Mouse (Mus musculus) liver, adult (tissue): ENCODE data around the gene Rnf40.

ENCODE experiments used
- GATA4 ChIP-seq: IDR thresholded peaks from 2 replicates; pipeline ENCODE4 v1.6.1; 2014; ENCODE audit warnings: mild to moderate bottlenecking, low read length; ENCODE audit not compliant: insufficient replicate concordance

Rnf40 gene

GRCm38 (mm10) chr7:127588011-127588871 is at the start of gene Rnf40, which contains the start of gene Ccdc189:
TSS of gene Rnf40 (plus strand) at chr7:127588767.
TSS of gene Ccdc189 (minus strand) at chr7:127588595.
- peak; percentile 16; the same call in 1 of the 2 replicates for TF ChIP-seq GATA4

DNA sequence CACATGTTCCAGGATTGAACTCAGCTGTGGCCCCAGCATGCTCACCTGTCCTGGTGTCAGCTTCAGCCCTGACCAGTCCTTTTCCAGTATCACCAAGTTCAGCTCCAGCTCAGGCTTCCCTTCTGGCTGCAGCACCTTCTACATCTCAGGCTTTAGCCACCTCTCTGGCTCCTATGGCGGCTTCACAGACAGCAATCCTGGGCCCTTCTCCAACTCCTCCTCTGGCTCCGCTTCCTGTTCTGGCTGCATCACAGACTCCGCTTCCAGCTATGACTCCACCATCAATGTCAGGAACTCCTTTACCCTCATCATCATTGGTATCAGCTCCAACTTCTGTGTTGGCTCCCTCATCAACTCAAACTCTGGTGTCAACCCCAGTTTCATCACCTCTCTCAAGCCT is 46.9 kb upstream of the Rnf40 start:
- TF ChIP-seq GATA4: no peak

DNA sequence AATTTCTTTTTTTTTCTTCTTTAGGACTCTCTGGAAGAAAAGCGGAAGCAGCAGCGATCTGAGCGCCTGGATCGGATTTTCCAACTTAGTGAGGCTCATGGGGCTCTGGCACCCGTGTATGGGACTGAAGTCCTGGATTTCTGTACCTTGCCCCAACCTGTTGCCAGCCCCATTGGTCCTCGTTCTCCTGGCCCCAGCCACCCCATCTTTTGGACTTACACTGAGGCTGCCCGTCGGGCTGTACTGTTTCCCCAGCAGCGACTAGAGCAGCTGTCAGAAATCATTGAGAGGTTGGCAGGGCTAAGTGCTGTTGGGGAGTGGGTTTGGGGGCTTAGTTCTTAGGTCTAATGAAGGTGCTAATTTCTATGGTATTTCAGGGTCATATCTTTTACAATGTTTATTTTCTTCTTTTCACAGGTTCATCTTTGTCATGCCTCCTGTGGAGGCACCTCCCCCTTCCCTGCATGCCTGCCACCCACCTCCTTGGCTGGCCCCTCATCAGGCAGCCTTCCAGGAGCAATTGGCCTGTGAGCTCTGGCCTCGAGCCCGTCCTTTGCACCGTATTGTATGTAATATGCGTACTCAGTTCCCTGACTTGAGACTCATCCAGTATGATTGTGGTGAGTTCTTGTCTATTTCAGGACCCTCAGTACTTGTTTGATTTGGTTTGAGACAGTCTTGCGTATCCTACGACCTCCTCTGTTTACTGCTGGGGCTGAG is 39.3 kb upstream of the Rnf40 start:
- no peak for TF ChIP-seq GATA4

DNA sequence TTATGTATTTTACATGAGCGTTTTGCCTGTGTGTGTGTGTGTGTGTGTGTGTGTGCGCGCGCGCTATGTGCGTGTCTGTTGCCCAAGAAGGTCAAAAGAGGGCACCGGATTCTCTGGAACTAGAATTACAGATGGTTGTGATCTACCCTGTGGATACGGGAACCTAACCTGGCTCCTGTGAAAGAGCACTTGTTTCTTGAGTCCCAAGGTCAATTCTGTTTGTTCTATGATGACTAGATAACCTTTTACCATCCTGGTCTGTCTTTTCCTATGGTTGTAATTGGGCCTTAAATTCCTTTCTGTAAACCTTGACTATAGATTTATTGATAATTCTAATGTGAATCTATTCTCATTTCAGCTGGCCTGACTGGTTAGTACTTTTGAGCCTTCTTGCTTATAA is 37.0 kb upstream of the Rnf40 start:
- peak; percentile 68; the same call in 1 of the 2 replicates for TF ChIP-seq GATA4

GRCm38 (mm10) chr7:127560580-127560979 is 28.0 kb upstream of the Rnf40 start:
- TF ChIP-seq GATA4: no peak

- TF ChIP-seq GATA4: no peak
Observed at GRCm38 (mm10) chr7:127561340-127561858, 27.2 kb upstream of the Rnf40 start, which contains the start of gene Tmem265. TSS of gene Tmem265 (plus strand) at chr7:127561390.

DNA sequence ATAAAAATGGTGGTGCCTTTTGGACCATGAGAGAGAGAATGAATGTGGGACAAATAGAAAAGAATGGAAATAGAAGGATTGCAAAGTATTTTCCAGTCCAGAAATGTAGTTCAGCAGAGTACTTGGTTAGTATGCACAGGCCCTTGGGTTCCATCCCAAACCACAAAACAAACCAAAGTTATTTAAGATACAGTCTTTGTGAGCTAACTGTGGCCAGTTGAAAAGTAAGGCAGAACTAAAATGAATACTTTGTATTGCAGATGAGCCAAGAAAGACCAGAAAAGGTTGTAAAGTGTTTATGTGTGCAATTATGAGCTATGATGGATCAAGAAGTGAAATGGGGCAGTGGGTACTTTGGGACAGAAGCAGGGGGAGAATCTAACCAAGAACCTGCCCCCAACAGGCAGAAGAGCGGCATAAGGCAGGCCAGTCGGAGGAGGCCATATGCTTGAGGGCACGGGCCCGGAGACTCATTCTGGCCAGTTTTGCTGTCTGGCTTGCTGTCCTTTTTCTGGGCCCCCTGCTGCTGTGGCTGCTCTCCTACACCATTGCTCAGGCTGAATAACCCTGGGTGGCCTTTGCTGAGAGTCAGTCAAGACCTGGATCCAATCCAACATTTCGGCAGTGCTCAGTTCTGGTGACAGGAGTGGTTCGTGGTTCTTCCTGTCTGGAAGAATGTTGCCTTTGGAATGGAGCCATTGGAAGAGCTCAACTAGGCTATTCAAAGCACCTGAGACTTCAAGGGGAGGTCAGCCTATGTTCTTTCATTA is 24.0 kb upstream of the Rnf40 start:
- no peak for TF ChIP-seq GATA4

DNA sequence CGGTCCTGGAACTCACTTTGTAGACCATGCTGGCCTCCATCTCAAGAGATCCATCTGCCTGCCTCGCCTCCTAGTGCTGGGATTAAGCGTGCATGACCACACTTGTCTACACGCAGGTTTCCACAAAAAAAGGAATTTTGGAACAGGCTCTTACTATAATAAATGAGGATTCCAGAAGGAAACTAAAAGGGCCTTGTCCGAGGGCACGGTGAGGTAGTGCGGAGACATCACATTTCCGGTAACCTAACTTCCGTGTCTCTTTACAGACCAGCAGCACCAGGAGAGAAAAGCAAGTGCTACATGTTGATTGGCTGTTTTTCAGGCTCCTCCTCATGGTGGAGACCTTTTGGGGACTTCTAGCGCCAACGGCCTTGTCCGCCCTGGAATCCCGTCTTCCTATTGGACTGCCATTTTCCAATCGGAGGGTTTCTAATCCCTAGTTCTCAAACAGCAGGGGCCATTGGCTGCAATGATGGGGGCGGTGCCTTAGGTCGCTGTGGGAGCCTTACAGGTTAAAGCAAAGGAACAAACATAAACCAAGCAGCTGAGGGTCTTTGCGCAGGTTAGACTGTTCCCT is 15.6 kb upstream of the Rnf40 start, which contains the start of gene Phkg2:
Phkg2 (plus strand) TSS at position 446 of the 577 bp plus-strand sequence.
- TF ChIP-seq GATA4: no peak

GRCm38 (mm10) chr7:127573503-127574008 is 15.0 kb upstream of the Rnf40 start:
- TF ChIP-seq GATA4: no peak

DNA sequence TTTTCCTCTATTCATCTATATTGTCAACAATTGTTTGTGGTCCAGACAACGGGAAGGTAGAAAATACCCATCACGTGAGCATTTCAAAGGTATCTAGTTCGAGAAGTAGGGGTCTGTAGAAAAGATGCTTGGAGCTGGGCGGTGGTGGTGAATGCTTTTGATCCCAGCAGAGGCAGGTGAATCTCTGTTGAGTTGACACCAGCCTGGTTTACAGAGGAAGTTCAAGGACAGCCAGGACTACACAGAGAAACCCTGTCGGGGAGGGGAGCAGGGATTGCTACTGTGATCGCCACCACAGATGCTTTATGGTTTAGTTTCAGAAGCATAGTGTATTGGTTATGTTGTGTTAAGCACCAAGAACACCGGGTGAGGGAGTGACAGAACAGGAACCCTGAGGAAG is 14.5 kb upstream of the Rnf40 start:
- no peak for TF ChIP-seq GATA4

GRCm38 (mm10) chr7:127583260-127583659 is 5.3 kb upstream of the Rnf40 start:
- no peak for TF ChIP-seq GATA4

- TF ChIP-seq GATA4: no peak
Observed at GRCm38 (mm10) chr7:127585031-127585430, 3.5 kb upstream of the Rnf40 start.

DNA sequence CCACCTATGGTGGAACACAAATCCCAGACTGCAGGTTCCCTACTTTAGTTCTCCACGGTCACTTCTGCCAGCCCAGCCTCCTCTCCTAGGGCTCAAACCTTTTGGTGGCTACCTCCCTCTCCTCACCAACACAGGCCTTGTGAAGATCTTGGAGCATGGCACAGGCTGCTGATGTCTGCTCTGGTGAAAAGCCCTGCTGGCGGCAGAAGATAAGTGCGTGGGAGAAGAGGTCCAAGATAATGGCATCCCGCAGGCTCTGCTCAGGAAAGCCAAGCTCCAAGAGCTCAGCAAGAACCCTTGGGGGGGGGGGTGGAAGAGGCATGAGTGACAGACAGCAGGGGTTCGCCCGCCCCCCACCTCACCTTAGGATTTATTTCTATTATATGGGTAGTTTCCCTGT is 2.4 kb upstream of the Rnf40 start:
- no peak for TF ChIP-seq GATA4

GRCm38 (mm10) chr7:127587196-127587595 is 1.4 kb upstream of the Rnf40 start:
- TF ChIP-seq GATA4: no peak
